Mouse (Mus musculus): ENCODE results near the gene Crym.

Crym gene

DNA sequence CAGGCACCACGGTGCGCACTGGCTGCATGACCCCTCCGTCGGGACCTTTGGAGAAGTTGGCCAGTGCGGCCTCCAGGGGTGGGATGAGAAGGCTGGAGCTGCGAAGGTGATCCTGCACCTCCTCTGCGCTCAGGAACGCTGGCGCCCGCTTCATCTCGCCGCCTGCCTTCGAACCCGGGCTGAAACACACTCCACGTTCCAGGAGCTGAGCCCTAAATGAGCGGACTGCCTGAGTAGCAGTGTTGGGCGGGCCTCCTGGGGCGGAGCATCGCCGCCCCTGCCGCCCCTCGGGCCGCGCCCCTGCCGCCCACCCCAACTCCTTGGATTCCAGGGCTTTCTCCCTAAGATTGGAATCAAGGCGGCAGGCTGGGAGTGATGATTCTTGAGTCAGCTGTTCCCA lies at the start of gene Crym:
TSS of gene Crym (minus strand) at position 341 of the 400 bp plus-strand sequence.
- no peak for DNase-seq (ENCODE audit: extremely low spot score, low read depth, low spot score)

DNA sequence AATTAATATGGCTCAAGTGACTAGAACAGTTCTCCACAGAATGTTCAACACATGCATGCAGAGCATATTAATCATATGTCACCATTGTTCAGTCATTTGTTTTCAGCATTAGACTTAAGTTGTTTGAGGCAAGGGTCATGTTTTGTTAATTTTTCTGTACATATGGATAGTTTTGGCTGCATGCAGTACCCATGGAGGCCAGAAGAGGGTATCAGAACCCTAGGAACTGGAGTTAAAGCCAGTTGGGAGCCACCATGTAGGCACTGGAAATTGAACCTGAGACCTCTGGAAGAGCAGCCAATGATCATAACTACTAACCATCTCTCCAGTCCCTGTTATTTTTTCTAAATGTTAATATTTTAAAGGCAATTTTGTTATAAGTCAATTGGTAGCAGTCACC lies 39.2 kb upstream of the Crym start:
- DNase-seq (ENCODE audit: extremely low spot score, low read depth, low spot score): no peak

DNA sequence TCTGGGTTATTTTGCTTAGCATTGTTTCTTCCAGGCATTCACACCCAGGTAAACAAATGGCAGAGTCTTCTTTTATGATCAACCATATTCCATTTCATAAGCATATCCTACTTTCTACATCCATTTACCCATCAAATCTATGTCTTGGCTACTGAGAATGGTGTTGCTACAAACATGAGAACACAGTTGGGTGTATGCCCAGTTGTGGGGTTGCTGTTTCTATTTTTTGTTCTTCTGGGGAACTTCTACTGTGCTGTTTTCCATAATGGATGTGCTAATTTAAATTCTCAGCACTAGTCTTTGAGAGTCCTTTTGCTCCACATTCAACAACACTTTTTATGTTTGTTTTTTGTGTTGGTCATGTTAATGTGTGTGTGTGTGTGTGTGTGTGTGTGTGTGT lies 26.6 kb upstream of the Crym start:
- no peak for DNase-seq (ENCODE audit: extremely low spot score, low read depth, low spot score)

DNA sequence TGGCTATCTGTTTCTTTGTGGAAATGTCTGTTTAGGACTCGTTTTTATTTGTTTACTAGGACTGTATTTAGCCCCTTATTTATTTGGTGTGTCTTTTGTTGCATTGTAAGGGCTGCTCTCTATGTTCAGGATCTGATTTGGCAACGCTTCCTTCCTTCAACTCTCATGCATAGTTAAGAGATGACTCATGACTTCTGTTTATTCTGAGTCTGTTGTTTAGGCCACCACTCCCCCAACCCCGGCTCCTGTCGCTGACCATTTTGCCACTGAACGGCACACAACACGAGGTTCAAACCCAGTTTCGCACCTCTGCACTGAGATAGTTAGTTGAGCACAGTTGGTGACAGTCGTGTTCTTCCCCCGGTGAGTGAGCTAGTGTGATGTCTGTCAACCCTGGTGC lies 4.1 kb upstream of the Crym start:
- no peak for DNase-seq (ENCODE audit: extremely low spot score, low read depth, low spot score)

DNA sequence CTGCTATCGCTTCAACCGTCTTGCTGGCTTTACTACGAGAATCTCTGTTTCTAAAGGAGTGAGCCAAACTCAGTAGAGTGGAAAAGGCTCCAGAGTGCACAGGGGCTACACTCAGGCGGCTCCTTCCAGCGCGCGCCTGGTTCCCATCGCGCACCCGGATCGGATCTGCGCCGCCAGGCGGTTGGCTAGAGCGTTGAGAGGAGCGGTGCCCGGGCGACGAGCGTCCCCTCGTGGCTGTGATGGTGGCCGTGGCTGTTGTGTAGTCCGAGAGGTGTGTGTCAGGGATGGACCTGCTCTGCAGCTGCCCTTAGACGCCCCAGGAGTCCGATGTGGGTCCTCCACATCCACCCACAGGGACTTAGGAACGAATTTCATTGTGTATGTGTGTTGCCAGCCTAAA lies 1.9 kb upstream of the Crym start, which contains the start of gene Abca14:
TSS of gene Abca14 (plus strand) at position 173 of the 400 bp plus-strand sequence.
- DNase-seq (ENCODE audit: extremely low spot score, low read depth, low spot score): peak; percentile 12

DNA sequence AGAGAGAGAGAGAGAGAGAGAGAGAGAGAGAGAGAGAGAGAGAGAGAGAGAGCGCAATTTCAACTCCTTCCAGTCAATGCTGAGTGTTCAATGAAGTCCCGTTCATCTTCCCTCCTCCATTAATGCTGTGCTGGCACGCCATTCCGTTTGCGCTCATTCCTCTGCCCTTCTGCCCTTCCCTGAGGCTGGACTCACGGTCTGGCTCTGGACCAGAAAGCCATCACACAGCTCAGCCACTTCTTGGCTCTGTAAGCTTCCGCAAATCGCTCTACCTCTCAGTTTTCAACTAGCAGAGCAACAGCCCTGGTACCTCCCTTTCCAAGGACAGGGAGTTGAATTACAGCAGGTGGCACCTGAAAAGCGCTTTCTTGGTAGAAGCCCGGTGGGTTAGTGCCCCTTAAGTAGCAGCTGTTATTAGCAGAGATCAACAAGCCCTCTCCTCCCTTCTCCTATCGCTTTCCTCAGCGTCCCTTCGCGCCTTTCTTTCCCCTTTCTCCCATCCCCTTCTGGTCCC lies 623 bp downstream of the Crym start:
- no peak for DNase-seq (ENCODE audit: extremely low spot score, low read depth, low spot score)

DNA sequence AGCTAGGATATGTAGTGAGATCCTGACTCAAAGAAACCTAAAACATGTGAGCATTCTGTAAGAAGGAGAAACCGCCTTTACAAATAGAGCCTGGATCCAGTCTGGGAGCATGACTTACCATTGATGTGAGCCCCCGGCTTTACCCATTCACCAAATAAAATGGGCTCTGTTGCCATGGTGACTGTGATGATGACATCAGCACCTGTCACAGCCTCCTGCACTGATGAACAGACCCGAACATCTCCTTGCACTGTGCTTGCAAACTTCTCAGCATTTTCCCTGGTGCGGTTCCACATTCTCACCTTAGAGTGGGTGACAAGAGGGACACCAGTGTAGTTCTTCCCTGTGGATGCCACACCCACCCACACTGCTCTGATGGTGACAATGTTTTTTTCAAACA lies 6.7 kb downstream of the Crym start:
- no peak for DNase-seq (ENCODE audit: extremely low spot score, low read depth, low spot score)

DNA sequence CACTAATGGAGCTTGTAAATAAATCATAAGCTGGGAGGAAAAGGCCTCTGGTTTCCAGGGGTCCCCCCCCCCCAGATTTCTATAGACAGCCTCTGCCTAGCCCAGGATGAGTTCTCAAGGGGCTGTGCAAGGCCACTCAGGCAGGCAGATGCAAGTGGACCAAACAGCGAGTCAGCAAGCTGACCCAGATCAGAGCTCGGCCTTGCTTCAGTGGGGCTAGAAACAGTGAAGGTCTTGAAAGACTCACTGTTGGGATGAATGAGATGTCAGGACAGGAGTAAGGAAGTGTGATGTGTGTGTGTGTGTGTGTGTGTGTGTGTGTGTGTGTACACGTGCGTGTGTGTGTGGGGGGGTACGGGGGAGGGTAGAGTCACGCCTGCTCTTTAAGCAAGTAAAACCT lies 9.1 kb downstream of the Crym start:
- no peak for DNase-seq (ENCODE audit: extremely low spot score, low read depth, low spot score)

DNA sequence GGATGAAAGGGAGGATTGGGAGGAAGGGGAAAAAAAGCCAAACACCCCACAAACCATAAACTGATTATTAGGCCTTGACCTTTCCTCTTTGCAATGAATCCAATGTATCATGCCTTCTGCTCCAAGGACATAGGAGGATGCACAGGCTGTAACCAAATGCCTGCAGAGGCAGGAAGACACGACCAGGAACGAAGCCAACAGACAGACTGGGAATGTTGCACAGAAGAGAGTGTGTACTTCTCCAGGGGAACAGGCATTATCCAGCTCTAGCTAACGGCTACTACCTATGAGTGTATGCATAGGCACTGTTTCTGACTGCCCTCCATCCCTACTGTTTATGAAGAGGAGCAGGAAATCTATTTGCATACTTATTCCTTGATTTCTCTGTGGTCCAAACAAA lies 9.7 kb downstream of the Crym start:
- no peak for DNase-seq (ENCODE audit: extremely low spot score, low read depth, low spot score)

DNA sequence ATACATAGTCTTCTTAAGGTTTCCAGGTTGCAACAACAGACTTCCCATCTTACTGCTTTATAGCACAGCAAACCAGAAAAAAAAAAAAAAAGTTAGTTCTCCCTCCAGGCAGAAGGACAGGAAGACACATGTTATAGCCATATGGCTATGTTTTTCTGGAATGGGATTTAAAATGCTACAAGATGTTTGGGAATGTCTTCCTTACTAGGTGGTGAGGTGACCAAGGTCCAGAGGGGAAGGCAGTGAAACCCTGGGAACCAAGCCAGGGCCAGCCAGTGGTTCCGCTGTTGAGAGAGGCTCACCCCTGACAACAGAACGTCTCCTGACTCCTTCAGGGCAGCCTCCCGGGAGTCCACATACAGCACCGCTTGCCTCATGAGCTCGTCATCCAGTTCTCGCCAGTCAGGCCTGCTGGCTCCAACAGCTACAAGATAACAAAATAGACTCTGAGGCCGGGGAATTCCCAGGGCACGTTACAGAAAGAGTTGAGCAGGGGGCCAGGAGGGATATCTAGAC lies 11.7 kb downstream of the Crym start:
- no peak for DNase-seq (ENCODE audit: extremely low spot score, low read depth, low spot score)

DNA sequence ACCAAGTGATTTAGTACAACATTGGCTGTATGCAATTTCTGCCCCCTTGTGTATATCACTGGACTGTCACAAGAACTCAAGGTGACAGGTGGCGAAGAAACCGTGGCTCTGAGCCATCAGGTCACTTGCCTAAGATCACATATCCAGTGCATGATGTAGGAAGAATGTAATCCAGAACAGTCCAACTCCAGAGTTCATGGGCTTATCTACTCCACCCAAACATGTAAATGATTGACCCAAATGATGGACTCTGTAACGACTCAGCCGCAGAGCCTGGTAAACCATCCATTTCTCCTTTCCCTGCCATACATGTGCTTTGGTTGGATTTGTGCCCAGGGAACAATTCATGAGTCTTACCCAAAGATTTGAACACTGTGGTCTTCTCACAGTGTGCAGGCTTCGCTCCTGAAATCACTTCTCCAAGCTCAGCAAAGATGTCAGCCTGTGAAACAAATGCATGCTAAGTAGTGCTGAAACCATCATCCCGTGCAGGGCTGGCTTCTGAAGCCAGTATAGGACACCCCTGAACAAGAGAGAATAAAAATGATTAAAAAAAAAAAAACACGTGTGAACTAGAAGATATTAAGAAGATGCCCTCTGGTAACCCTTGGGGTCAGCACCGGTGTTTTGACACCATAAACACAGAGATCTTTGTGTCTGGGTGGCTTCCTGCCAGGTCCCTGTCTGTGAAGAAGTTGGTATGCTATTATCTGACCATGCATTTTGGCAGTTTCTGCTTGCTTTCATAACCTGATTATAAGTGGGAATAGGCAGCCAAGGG lies 12.4 kb downstream of the Crym start:
- DNase-seq (ENCODE audit: extremely low spot score, low read depth, low spot score): no peak

DNA sequence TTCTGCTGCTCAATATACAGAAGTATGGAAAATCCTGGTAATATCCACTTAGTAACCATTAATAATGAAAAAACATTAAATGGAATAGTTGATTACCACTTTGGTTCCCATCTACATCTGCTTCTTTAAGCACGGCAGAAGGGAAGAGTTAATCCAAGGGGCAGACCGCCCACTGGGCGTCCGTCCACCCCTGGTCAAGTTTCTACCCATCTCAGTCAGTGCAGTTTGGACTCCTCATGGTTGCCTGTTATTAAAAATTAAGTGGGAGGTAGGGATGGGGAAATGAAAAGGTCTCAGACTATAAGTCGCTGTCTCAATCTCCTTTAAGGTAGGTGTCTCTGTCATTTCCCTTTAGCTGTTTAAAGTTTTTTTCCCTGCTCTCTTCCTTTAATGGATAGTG lies 13.0 kb downstream of the Crym start:
- DNase-seq (ENCODE audit: extremely low spot score, low read depth, low spot score): no peak

DNA sequence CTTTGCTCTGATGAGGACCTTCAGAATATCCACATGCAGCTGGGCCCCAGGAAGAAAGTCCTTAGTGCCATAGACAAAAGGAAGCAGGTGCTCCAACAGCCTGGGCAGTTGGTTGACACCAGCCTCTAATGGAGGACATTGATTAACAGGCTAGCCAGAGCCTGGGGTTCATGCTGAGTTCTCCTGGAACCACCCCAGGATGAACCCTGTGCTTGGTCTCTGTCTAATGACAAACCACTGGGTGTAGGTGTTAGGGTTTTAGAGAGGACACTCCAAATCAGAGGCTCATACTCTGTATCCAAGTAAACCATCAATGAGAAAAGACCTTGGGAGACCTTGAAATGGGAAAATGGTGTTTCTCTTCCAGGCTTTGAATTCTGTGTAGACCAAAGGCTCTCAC lies 19.0 kb downstream of the Crym start:
- DNase-seq (ENCODE audit: extremely low spot score, low read depth, low spot score): no peak

DNA sequence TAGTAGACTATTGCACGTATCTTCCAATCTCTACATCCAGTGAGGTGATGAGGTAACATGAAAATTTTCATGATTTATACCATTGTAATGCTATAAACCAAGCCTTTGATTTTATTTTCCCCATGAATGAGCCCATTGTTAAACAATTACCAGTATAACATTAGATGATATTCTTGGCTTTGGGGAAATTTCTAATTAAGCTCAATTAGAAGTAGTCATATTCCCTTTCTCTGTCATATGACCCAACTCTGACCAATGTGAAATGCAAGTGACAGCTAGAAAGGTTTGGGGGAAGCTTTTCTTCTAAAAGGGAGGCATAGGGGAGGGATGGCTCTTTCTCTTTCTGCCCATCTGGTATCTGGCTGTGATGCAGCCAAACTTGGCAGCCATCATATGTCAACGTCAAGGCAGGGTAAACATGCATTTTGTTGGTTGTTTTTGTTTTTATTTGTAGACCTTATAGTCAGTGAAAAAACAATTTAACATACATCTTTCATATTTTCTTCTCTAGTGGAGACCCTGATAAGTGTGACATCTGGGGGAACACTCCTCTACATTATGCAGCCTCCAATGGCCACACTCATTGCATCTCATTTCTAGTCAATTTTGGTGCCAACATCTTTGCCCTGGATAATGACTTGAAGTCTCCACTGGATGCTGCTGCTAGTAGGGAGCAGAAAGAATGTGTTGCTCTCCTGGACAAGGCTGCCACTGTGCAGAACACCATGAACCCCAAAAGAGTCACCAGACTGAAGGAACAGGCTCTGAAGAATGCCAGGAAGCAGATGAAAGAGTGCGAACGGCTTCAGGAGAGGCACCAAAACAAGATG lies 20.3 kb downstream of the Crym start:
- DNase-seq (ENCODE audit: extremely low spot score, low read depth, low spot score): no peak

DNA sequence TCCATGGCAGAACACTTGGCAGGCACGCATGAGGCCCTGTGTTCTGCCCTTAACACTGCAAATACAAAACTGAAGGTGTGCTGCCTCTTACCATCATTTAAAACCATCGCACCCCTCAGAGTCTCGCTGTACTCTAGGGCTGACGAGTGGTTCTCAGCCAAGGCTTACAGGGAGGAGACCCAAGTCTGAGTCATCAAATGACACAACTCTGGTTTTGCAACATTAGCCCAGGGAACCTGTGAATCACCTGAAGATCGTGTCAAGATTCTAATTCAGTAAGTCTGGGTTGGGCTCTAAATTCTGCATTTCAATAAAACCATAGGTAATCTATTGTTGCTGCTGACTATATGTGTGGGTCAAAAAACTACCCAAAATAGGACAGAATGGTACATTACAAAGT lies 21.4 kb downstream of the Crym start:
- no peak for DNase-seq (ENCODE audit: extremely low spot score, low read depth, low spot score)

DNA sequence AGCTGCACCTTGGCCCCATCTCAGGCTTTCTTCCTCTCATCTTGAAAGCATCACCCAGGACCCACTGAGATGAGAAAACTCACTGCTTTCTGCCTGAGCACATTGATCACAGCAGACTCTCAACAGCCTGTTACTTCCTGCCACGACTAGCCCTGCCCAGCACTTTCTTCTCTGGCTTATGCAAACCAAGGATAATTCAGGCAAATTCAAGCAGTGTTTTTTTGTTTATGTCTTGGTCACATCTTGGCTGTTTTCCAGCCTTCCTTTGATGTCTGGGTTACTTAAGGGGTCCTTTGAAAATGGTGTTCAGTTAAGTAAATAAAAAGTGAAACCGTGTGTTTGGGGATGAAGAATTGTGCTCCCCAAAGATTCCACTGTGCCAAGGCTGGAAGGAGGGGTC lies 23.0 kb downstream of the Crym start:
- DNase-seq (ENCODE audit: extremely low spot score, low read depth, low spot score): no peak

DNA sequence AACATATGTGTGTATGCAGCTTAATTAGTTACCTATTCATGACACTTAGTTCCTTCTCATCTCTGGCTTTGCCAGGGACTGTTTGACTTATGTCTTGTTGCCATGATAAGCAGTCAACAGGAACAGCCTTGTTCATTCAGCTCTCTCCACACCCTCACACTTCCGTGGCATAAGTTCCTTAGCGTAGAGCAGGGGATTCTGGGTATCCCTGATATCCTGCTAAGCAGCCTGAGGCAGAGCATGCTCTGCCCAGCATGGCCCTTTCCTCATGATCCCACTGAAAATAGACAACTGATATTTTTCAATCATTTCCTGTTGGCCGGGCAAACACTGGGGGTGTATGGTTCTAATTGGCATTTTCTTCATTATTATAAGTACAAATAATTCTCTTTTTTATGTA lies 24.3 kb downstream of the Crym start:
- no peak for DNase-seq (ENCODE audit: extremely low spot score, low read depth, low spot score)

DNA sequence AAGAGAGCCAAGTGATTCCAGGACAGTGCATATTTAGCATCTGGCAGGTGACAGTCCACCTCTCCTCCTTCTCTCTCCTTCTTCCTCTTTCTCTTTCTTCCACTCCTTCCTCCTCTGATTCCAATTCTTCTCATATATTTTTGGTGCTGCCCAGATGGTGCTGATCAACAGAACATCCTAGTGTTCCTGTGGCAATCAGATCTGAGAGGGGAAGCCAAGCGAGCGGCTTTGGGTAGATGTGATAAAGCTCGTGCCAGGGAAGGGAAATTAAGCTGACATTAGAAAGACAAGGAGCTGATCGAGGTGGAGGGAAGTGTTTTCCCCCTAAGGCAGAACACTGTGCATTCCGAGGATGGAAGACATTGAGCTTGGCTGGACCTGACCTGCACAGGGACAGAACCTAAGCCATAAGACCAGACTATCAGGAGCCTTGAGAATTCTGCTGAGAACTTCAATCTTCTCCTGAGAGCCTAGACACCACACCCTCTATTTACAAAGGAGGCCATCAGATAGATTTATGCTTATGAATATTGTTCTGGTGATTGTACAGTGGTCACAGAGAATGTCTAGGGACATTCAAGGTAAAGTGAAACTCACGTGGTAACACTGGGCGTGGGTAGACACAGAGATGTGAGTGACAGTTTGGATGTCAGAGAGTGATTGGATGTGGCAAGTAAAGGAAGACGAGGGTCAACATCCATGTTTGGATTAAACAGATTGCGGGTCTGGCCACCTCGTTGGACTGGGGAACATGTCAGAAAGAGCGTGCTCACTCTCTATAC lies 27.0 kb downstream of the Crym start:
- no peak for DNase-seq (ENCODE audit: extremely low spot score, low read depth, low spot score)

DNA sequence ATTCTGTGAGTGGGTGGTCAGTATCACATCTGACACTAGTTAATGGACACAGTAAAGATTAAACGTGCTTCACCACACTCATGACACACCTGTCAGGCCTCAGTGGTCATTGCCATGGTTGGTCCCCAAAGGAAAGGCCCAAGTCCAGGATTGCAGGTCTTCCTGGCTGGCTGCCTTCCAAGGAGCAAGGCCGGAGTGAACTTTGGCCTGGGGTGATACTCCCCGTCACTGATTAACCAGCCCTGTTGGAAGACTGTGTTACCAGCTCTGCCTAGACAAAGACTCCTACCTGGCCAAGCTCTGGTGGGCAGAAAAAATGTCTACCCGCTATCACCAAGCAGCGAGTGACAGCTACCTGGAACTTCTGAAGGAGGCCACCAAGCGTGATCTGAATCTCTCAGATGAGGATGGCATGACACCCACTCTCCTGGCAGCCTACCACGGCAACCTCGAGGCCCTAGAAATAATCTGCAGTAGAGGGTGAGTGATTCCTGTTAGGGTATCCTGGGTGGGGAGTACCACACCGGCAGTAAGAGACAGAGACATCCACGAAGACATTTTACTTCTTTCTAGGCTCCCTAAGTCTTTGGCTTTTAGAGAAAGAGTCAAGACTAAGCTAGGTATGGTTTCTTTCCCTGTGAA lies 28.2 kb downstream of the Crym start, which contains the start of gene Anks4b:
TSS of gene Anks4b (plus strand) at position 256 of the 642 bp plus-strand sequence.
- no peak for DNase-seq (ENCODE audit: extremely low spot score, low read depth, low spot score)

DNA sequence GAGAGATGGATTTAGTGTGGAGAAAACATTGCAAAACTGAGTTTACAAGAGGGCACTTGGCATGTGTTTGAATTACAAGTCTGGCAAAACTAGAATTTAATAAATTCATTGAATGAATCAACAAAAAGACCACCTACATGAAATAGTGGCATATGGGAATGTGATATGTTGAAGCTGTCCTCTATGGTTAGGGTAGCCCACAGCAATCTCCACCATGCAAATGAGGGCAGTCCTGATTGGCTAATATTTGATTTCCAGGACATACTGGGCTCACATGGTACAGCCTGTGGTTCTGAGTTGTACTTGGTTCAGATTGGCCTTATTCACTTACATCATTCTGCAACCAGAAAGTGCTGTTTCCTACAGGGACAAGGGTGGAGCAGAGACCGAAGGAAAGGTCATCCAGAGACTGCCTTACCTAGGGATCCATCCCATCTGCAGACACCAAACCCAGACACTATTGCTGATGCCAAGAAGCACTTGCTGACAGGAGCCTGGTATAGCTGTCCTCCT lies 29.7 kb downstream of the Crym start:
- DNase-seq (ENCODE audit: extremely low spot score, low read depth, low spot score): no peak

Measured in hindlimb bud, embryonic 11.5 days (tissue).